Mouse (Mus musculus) cortical plate, adult 2 months (tissue): ENCODE results near the gene Ifnlr1.

Experiments used
- CTCF ChIP-seq: fragments of 200-500 bp; IDR thresholded peaks from 2 replicates; pipeline ENCODE4 v1.5.1; 2011; ENCODE audit warnings: mild to moderate bottlenecking, control low read depth, low read length; ENCODE audit not compliant: insufficient read depth; ENCODE audit errors: extremely low read depth
- POLR2A ChIP-seq: fragments of 200-500 bp; IDR thresholded peaks from 2 replicates; pipeline ENCODE4 v1.6.1; 2011; ENCODE audit warnings: mild to moderate bottlenecking, low read length, control low read depth; ENCODE audit not compliant: insufficient read depth; ENCODE audit errors: extremely low read depth

- TF ChIP-seq POLR2A (no peak), CTCF (no peak)
Observed at GRCm38 (mm10) chr4:135658899-135659298, 27.2 kb upstream of the Ifnlr1 start.
